Mouse (Mus musculus) MEL (cell line): ENCODE measurements around the gene Nyap2. TPM values are rescaled to one million over a fixed set of nuclear protein-coding genes. Genes with fewer than 3 reads are reported as not detected.

Source experiments
- DNase-seq: peaks from one replicate; pipeline ENCODE4 v3.0.0; 2011; ENCODE audit warnings: low read depth, low spot score
- H3K27ac ChIP-seq: 2 replicates; pipeline ENCODE4 v1.5.1; 2012; ENCODE audit warnings: low read depth, mild to moderate bottlenecking, control low read depth, low read length, moderate library complexity; ENCODE audit not compliant: control insufficient read depth
- H3K27me3 ChIP-seq, 2 experiments: fragments of 150-350 bp in 1 of 2; sonication (generic) in 1 of 2; 2 replicates each; pipeline ENCODE4 v1.6.1; 2012; ENCODE audit warnings: low read length in 2 of 2, mild to moderate bottlenecking in 2 of 2, improper control_type of control experiment in 1 of 2, moderate library complexity in 1 of 2; ENCODE audit not compliant: insufficient read depth in 2 of 2, control insufficient read depth in 1 of 2
- H3K36me3 ChIP-seq, 2 experiments: 2 replicates each; pipeline ENCODE4 v1.6.1; 2012 to 2014; ENCODE audit warnings: low read length in 2 of 2, improper control_type of control experiment in 1 of 2, inconsistent platforms in 1 of 2, mild to moderate bottlenecking in 1 of 2; ENCODE audit not compliant: insufficient read depth in 2 of 2, control insufficient read depth in 1 of 2
- H3K4me1 ChIP-seq, 2 experiments: fragments of 150-350 bp in 1 of 2; sonication (generic) in 1 of 2; 2 replicates each; pipeline ENCODE4 v1.6.1; 2012; ENCODE audit warnings: low read length in 2 of 2, improper control_type of control experiment in 1 of 2, mild to moderate bottlenecking in 1 of 2; ENCODE audit not compliant: insufficient read depth in 2 of 2, control insufficient read depth in 1 of 2
- H3K4me3 ChIP-seq, 2 experiments: fragments of 150-350 bp in 1 of 2; sonication (generic) in 1 of 2; 2 replicates each; pipeline ENCODE4 v1.5.1; 2012; ENCODE audit warnings: low read depth in 2 of 2, low read length in 2 of 2, mild to moderate bottlenecking in 2 of 2, moderate library complexity in 2 of 2, control low read depth in 1 of 2, improper control_type of control experiment in 1 of 2; ENCODE audit not compliant: control insufficient read depth in 1 of 2, insufficient read depth in 1 of 2
- H3K79me2 ChIP-seq: 2 replicates; pipeline ENCODE4 v1.6.1; 2012; ENCODE audit warnings: mild to moderate bottlenecking, low read length, moderate library complexity; ENCODE audit not compliant: control insufficient read depth, poor library complexity, insufficient read depth
- H3K9ac ChIP-seq: 2 replicates; pipeline ENCODE4 v1.6.1; 2012; ENCODE audit warnings: low read depth, mild to moderate bottlenecking, control low read depth, low read length, moderate library complexity; ENCODE audit not compliant: control insufficient read depth, poor library complexity, severe bottlenecking
- H3K9me3 ChIP-seq: fragments of 150-350 bp; sonication (generic); replicated peaks from 2 replicates; pipeline ENCODE4 v1.6.1; 2012; ENCODE audit warnings: mild to moderate bottlenecking, low read length, improper control_type of control experiment, moderate library complexity; ENCODE audit not compliant: insufficient read depth
- CHD1 ChIP-seq: IDR thresholded peaks from 2 replicates; pipeline ENCODE4 v1.6.1; 2012; ENCODE audit warnings: low read depth, mild to moderate bottlenecking, inconsistent platforms, low read length, improper control_type of control experiment
- CHD2 ChIP-seq: IDR thresholded peaks from 2 replicates; pipeline ENCODE4 v1.6.1; 2011; ENCODE audit warnings: low read length, improper control_type of control experiment
- E2F4 ChIP-seq: IDR thresholded peaks from 2 replicates; pipeline ENCODE4 v1.6.1; 2011; ENCODE audit warnings: low read depth, low read length, improper control_type of control experiment, borderline replicate concordance
- EP300 ChIP-seq, 2 experiments: IDR thresholded peaks; 2 replicates each; pipeline ENCODE4 v1.6.1; 2011; ENCODE audit warnings: improper control_type of control experiment in 2 of 2, low read length in 2 of 2, low read depth in 1 of 2, mild to moderate bottlenecking in 1 of 2
- GATA1 ChIP-seq: IDR thresholded peaks from 2 replicates; pipeline ENCODE4 v1.6.1; 2011; ENCODE audit warnings: low read depth, low read length, improper control_type of control experiment
- JUND ChIP-seq: IDR thresholded peaks from 2 replicates; pipeline ENCODE4 v1.6.1; 2011; ENCODE audit warnings: low read depth, mild to moderate bottlenecking, improper control_type of control experiment, low read length
- KAT2A ChIP-seq: conservative IDR thresholded peaks from 2 replicates; pipeline ENCODE4 v1.6.1; 2012; ENCODE audit warnings: low read depth, low read length, improper control_type of control experiment, inconsistent platforms
- MAX ChIP-seq: IDR thresholded peaks from 2 replicates; pipeline ENCODE4 v1.6.1; 2011; ENCODE audit warnings: low read length, improper control_type of control experiment
- MEF2A ChIP-seq: IDR thresholded peaks from 2 replicates; pipeline ENCODE4 v1.6.1; 2014; ENCODE audit warnings: low read depth, mild to moderate bottlenecking, inconsistent platforms, low read length, improper control_type of control experiment; ENCODE audit not compliant: poor library complexity, insufficient replicate concordance, severe bottlenecking; ENCODE audit errors: extremely low read depth
- MYB ChIP-seq: IDR thresholded peaks from 2 replicates; pipeline ENCODE4 v1.6.1; 2011; ENCODE audit warnings: mild to moderate bottlenecking, low read depth, low read length, improper control_type of control experiment
- MYC ChIP-seq: IDR thresholded peaks from 2 replicates; pipeline ENCODE4 v1.6.1; 2011; ENCODE audit warnings: low read depth, mild to moderate bottlenecking, low read length, improper control_type of control experiment, moderate library complexity
- RAD21 ChIP-seq: IDR thresholded peaks from 2 replicates; pipeline ENCODE4 v1.6.1; 2011; ENCODE audit warnings: mild to moderate bottlenecking, low read depth, low read length, improper control_type of control experiment
- RCOR1 ChIP-seq: IDR thresholded peaks from 2 replicates; pipeline ENCODE4 v1.6.1; 2012; ENCODE audit warnings: low read depth, mild to moderate bottlenecking, inconsistent platforms, low read length, improper control_type of control experiment
- SIN3A ChIP-seq: IDR thresholded peaks from 2 replicates; pipeline ENCODE4 v1.6.1; 2012; ENCODE audit warnings: low read length, improper control_type of control experiment, inconsistent platforms
- SMC3 ChIP-seq: IDR thresholded peaks from 2 replicates; pipeline ENCODE4 v1.6.1; 2011; ENCODE audit warnings: low read depth, low read length, improper control_type of control experiment
- TCF12 ChIP-seq: IDR thresholded peaks from 2 replicates; pipeline ENCODE4 v1.6.1; 2014; ENCODE audit warnings: low read depth, mild to moderate bottlenecking, inconsistent platforms, low read length, improper control_type of control experiment, moderate library complexity
- USF2 ChIP-seq, 2 experiments: IDR thresholded peaks; 2 replicates each; pipeline ENCODE4 v1.6.1; 2011 to 2012; ENCODE audit warnings: improper control_type of control experiment in 2 of 2, low read length in 2 of 2, borderline replicate concordance in 1 of 2, inconsistent platforms in 1 of 2, low read depth in 1 of 2, mild to moderate bottlenecking in 1 of 2; ENCODE audit not compliant: insufficient read depth in 1 of 2
- ZC3H11A ChIP-seq: IDR thresholded peaks from 2 replicates; pipeline ENCODE4 v1.6.1; 2012; ENCODE audit warnings: low read depth, mild to moderate bottlenecking, inconsistent platforms, low read length, improper control_type of control experiment
- ZKSCAN1 ChIP-seq: IDR thresholded peaks from 2 replicates; pipeline ENCODE4 v1.6.1; 2012; ENCODE audit warnings: low read depth, mild to moderate bottlenecking, inconsistent platforms, low read length, improper control_type of control experiment, moderate library complexity
- ZMIZ1 ChIP-seq: IDR thresholded peaks from 2 replicates; pipeline ENCODE4 v1.6.1; 2012; ENCODE audit warnings: low read depth, mild to moderate bottlenecking, inconsistent platforms, low read length, improper control_type of control experiment, moderate library complexity
- polyA plus RNA-seq, 2 experiments: library from polyadenylated mRNA; stranded (reverse) in 1 of 2; unstranded in 1 of 2; fragments of >175 nt in 1 of 2; fragments of >200 nt in 1 of 2; gene quantifications; 2 replicates each; pipeline versions ENCODE4 v1.2.1 to v1.2.4; 2012; ENCODE audit warnings: low replicate concordance in 2 of 2, low read depth in 1 of 2; ENCODE audit not compliant: insufficient read length in 2 of 2, insufficient read depth in 1 of 2, missing spikeins in 1 of 2
- total RNA-seq: library from RNA; depleted of rRNA; stranded (reverse); fragments of 300-350 nt; gene quantifications from 2 replicates; pipeline ENCODE4 v1.2.3, GENCODE M21; 2012

Gene Nyap2
- total and polyA plus RNA-seq, 3 experiments = not detected

DNA sequence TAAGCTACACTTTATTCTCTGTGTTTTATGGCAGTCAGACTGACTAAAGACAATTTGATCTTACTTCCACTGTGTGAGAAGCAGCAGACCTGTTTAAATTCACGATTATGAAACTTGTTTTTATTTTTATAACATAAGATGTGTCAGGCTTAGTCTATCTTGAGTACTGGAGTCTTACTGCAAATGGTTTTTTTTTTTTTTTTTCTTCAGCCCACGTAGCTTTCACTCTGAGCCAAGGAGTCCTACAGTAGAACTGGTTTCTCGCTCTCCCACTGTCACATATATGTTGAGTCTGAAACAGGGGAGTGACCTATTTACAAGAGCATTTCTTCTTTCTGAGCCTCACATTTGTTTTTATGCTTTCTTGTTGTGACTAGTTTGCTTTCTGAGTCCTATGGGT lies 103.9 kb downstream of the Nyap2 start:
- Histone ChIP-seq H3K9ac (no peak overlapping the region), H3K27ac (no peak overlapping the region), H3K79me2 (no peaks in the 10 kb centered on the region), H3K9me3 (no peaks in the 10 kb centered on the region), H3K36me3 (no peaks in the 10 kb centered on the region), H3K4me1 (no peaks in the 10 kb centered on the region), H3K4me3 (no peak overlapping the region), H3K27me3 (no peaks in the 10 kb centered on the region)
- no peak for TF ChIP-seq CHD2
- TF ChIP-seq KAT2A = no peak
- no peak for TF ChIP-seq MYC
- no peak for TF ChIP-seq TCF12
- no peak for TF ChIP-seq E2F4
- no peak for TF ChIP-seq ZC3H11A
- no peak for TF ChIP-seq GATA1
- no peak for TF ChIP-seq USF2 (IDR thresholded peaks at IDR 0.05; ENCODE audit: borderline replicate concordance in 1 of 2, insufficient read depth in 1 of 2, low read depth in 1 of 2, low read length in 2 of 2)
- TF ChIP-seq JUND = no peak
- TF ChIP-seq SMC3 = no peak
- TF ChIP-seq MEF2A = no peak
- no peak for TF ChIP-seq MAX
- no peak for TF ChIP-seq ZKSCAN1
- no peak for TF ChIP-seq ZMIZ1
- TF ChIP-seq MYB = no peak
- no peak for DNase-seq

DNA sequence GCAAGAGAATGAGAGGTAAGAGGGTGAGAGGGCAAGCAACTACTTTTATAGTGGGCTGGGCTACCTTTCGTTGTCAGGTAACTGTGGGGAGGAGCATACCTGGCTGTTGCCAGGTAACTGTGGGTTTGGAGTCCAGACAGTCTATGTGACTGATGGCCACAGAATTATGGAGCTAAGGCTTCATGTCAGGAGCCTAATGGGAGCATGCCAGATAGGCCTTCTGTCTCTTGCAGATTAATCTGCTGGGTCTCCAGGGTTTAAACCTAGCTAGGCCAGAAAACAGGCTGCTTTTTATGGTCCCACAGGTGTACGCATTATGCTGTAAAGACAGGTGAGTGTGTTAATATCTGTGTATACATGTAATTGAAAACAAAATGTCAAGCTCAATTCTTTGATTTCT lies 132.8 kb downstream of the Nyap2 start:
- no peaks in the 10 kb centered on the region for H3K4me1 ChIP-seq
- no peak for DNase-seq
- no peak overlapping the region for H3K9ac ChIP-seq
- no peaks in the 10 kb centered on the region for H3K27me3 ChIP-seq
- H3K27ac ChIP-seq = no peak overlapping the region
- no peaks in the 10 kb centered on the region for H3K36me3 ChIP-seq
- H3K79me2 ChIP-seq = no peaks in the 10 kb centered on the region
- no peak overlapping the region for H3K4me3 ChIP-seq
- no peaks in the 10 kb centered on the region for H3K9me3 ChIP-seq
- TF ChIP-seq EP300 (IDR thresholded peaks at IDR 0.05; ENCODE audit: low read depth in 1 of 2, low read length in 2 of 2) = no peak
- TF ChIP-seq RAD21 = no peak
- no peak for TF ChIP-seq MYC
- TF ChIP-seq SIN3A = no peak
- no peak for TF ChIP-seq RCOR1
- no peak for TF ChIP-seq CHD1
- TF ChIP-seq MAX = no peak
